Mouse (Mus musculus) stomach, postnatal 0 days (tissue): ENCODE results near the gene Cys1. TPM values are rescaled to one million over a fixed set of nuclear protein-coding genes. Genes with fewer than 3 reads are reported as not detected.

Experiments
- ATAC-seq: fragments of 200-750 bp; cut with Nextera tagmentation; 2 replicates; pipeline ENCODE4 v1.8.0; 2017; ENCODE audit not compliant: low FRiP score, low TSS enrichment
- DNase-seq: peaks from one replicate; pipeline ENCODE4 v3.0.0-alpha.2; 2016; ENCODE audit warnings: low spot score
- H3K27ac ChIP-seq: fragments of 300-500 bp; sonication (generic); replicated peaks from 2 replicates; pipeline ENCODE4 v1.5.1; 2014; ENCODE audit warnings: mild to moderate bottlenecking, control low read depth
- H3K27me3 ChIP-seq: fragments of 300-500 bp; sonication (generic); 2 replicates; pipeline ENCODE4 v1.6.1; 2014; ENCODE audit warnings: low read length; ENCODE audit not compliant: control insufficient read depth, insufficient read depth
- H3K36me3 ChIP-seq: fragments of 300-500 bp; sonication (generic); 2 replicates; pipeline ENCODE4 v1.6.1; 2014; ENCODE audit warnings: low read length, mixed read lengths; ENCODE audit not compliant: control insufficient read depth, insufficient read depth
- H3K4me1 ChIP-seq: fragments of 300-500 bp; sonication (generic); replicated peaks from 2 replicates; pipeline ENCODE4 v1.6.1; 2014; ENCODE audit warnings: antibody characterized with exemption; ENCODE audit not compliant: control insufficient read depth, insufficient read depth
- H3K4me2 ChIP-seq: fragments of 300-500 bp; sonication (generic); replicated peaks from 2 replicates; pipeline ENCODE4 v1.6.1; 2014; ENCODE audit warnings: low read depth, mild to moderate bottlenecking, control low read depth, moderate library complexity
- H3K4me3 ChIP-seq: fragments of 300-500 bp; sonication (generic); 2 replicates; pipeline ENCODE4 v1.5.1; 2014; ENCODE audit warnings: low read depth, low read length, control low read depth
- H3K9ac ChIP-seq: fragments of 300-500 bp; sonication (generic); 2 replicates; pipeline ENCODE4 v1.6.1; 2014; ENCODE audit warnings: mild to moderate bottlenecking, low read length, control low read depth, mixed read lengths
- H3K9me3 ChIP-seq: fragments of 300-500 bp; sonication (generic); 2 replicates; pipeline ENCODE4 v1.6.1; 2016; ENCODE audit warnings: low read length; ENCODE audit not compliant: control insufficient read depth
- CTCF ChIP-seq: IDR thresholded peaks from 2 replicates; pipeline ENCODE4 v1.5.1; 2016; ENCODE audit warnings: antibody characterized with exemption, low read depth, mild to moderate bottlenecking, moderate library complexity
- EP300 ChIP-seq: optimal IDR thresholded peaks from 2 replicates; pipeline ENCODE3; 2016; ENCODE audit warnings: antibody characterized with exemption
- WGBS: fragments of 180-500 bp; shearing (Covaris S2); extraction: QIAGEN DNeasy Blood & Tissue Kit; methylation state at CpG from one replicate; pipeline ENCODE4 v1.1.7; 2014; 5-methylcytosine and 5-hydroxymethylcytosine counted together
- polyA plus RNA-seq: library from polyadenylated mRNA; unstranded; fragments of >200 nt; fragmentation: Nextera tagmentation; extraction: Ambion mirVana; gene quantifications from 2 replicates; pipeline ENCODE4 v1.2.1, GENCODE M21; 2015

Gene Cys1
- polyA plus RNA-seq, 1 experiment from 2014 or later, result 1.4 TPM

DNA sequence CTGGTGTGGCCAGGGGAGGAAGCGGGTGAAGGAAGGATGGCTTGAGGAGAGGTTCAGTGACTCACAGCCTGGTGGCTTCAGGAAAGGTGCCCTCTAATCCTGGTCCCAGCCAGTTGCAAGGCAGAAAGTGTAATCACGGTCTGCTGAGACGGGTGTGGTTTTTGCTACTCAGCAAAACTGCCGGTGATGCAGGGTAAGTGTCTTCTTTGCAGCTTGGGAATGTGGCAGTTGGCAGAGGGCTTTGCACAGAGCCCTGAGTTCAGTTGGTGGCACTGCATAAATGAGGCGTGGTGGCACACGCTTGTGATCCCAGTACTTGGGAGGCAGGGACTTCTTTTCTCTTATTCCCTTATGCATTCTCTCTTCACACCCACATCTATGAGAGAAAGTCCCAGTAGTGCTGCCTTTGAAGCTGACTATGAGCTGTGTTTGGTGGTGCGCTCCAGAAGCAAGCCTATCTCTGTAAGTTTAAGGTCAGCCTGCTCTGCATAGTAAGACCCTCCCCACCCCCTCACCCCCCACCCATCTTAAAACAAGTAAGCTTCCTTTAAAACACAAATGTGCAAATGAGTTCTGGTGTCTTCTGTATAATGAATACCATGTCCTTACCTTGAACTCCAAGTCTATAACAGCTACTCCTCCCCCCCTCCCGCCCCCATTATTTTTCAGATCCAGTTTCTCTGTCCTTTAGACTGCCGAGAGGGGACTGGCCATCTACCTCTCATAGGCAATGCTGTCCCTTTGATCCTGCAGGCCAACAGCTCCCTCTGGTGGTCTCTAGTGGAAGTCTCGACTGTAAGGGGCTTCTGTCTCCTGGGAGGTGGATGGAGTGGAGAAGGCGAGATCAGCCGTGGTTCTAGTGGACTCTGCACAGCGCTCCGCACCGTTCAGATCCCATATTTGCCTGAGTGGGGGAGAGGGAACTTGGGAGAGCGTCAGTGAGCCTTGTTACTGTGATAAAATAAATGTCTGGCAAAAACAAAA lies 15.2 kb upstream of the Cys1 start:
- Histone ChIP-seq H3K9ac (no peak overlapping the region), H3K27ac (no peak overlapping the region), H3K4me3 (no peak overlapping the region), H3K4me1 (no peaks in the 10 kb centered on the region), H3K9me3 (no peaks in the 10 kb centered on the region), H3K27me3 (no peaks in the 10 kb centered on the region), H3K36me3 (no peaks in the 10 kb centered on the region), H3K4me2 (no peak overlapping the region)
- WGBS, result 34% methylated on average over 16 of the region's 16 CpGs
- DNase-seq (peak; percentile 83), ATAC-seq (peak; percentile 87)
- TF ChIP-seq EP300, result no peak
- peak; percentile 96 for TF ChIP-seq CTCF

DNA sequence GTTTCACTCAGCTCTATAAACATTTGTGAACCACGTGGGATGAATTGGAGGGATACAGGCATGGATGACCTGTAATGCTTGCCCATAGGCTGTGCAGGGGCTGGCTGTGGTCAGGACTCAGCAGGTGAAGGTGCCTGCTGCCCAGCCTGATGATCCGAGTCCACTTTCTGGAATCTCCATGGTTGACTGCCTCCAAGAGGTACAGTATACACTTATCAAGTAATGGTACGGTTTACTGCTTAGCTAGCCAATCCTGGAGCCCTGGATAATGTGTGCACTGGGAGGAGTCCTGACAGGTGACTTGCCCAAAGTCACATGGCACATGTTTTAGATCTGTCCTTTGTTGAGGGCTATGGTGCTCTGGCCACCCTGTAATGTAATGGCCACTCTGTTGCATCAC lies 8.7 kb upstream of the Cys1 start:
- no peak for TF ChIP-seq CTCF
- no peak for TF ChIP-seq EP300
- no peak for ATAC-seq
- no peak overlapping the region for H3K9ac ChIP-seq
- no peaks in the 10 kb centered on the region for H3K9me3 ChIP-seq
- H3K4me3 ChIP-seq, result no peak overlapping the region
- no peak overlapping the region for H3K27ac ChIP-seq
- WGBS, result 79% methylated on average over 3 of the region's 3 CpGs
- H3K4me1 ChIP-seq, result no peaks in the 10 kb centered on the region
- H3K27me3 ChIP-seq, result no peaks in the 10 kb centered on the region
- no peak for DNase-seq
- no peaks in the 10 kb centered on the region for H3K36me3 ChIP-seq
- no peak overlapping the region for H3K4me2 ChIP-seq

DNA sequence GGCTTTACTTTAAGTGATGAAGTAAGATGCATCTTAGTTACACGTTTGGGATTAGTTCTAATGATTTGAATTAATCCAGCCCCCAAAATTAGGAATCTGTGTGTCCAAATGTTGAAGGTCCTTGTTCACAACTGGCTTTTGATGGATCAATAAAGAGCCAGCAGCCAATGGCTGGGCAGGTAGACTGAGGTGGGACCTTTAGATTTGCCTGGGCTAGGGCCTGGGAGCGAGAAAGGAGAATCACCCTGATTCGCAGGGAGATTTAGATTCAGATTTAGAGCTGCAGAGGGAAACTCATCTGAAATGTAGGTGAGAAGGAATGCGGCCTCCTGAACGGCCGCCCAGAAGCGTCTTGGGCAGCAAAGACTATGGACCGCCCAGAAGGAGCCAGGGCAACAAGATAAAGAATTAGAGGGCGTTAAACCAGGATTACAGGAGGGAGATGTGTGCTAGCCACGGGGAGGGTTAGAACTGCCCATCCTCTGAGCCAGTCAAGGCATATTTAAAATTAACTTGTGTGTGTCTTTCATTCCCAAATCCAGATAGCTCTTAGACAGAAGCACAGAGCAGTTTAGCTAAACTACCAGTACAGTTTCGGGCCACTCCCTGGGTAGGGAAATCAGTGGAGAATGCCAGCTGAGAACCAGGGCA lies 5.2 kb upstream of the Cys1 start:
- no peaks in the 10 kb centered on the region; the same call in 1 of the 2 replicates for H3K4me1 ChIP-seq
- H3K4me3 ChIP-seq, result no peak overlapping the region
- no peak overlapping the region for H3K27ac ChIP-seq
- ATAC-seq (no peak), DNase-seq (no peak)
- H3K36me3 ChIP-seq, result no peaks in the 10 kb centered on the region
- H3K9ac ChIP-seq, result no peak overlapping the region
- no peaks in the 10 kb centered on the region for H3K9me3 ChIP-seq
- no peaks in the 10 kb centered on the region for H3K27me3 ChIP-seq
- TF ChIP-seq CTCF (no peak), EP300 (no peak)
- WGBS, result 62% methylated on average over 11 of the region's 11 CpGs
- H3K4me2 ChIP-seq, result no peak overlapping the region

DNA sequence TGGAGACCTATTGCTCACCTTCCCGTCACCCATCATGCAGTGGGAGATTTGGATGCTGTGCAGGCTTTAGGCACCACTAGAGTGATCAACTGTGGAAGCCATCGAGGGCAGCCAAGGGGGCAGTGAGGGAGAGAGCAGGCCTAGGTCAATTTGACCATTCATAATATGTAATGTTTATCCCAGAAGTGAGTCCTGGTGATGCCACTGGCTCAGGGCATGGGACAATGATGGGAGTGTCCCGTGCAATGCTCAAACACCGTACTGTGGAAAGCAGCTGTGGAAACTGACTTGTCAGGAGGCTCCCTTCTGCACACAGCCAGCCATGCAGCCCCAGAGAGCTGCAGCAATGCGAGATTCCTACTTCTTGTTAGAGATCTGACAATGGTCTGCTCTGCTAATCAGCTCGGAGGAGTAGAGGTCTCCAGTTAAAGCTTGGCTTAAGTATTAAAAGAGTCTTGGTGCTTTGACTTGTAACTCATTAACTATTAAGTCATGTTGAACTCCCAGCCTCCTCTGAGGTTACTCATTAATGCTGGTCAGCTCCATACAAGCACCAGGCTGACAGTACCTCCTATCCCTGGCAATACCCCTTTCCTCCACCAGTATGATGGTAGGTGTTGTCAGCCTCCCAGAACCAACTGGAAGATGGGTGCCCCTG lies 4.6 kb upstream of the Cys1 start:
- TF ChIP-seq CTCF (no peak), EP300 (no peak)
- 49% methylated on average over 6 of the region's 6 CpGs for WGBS
- ATAC-seq (peak; percentile 62), DNase-seq (no peak)
- no peak overlapping the region for H3K9ac ChIP-seq
- H3K4me1 ChIP-seq, result no peaks in the 10 kb centered on the region; the same call in 1 of the 2 replicates
- H3K27me3 ChIP-seq, result no peaks in the 10 kb centered on the region
- no peak overlapping the region for H3K4me3 ChIP-seq
- no peaks in the 10 kb centered on the region for H3K36me3 ChIP-seq
- no peak overlapping the region for H3K4me2 ChIP-seq
- H3K9me3 ChIP-seq, result no peaks in the 10 kb centered on the region
- H3K27ac ChIP-seq, result no peak overlapping the region

DNA sequence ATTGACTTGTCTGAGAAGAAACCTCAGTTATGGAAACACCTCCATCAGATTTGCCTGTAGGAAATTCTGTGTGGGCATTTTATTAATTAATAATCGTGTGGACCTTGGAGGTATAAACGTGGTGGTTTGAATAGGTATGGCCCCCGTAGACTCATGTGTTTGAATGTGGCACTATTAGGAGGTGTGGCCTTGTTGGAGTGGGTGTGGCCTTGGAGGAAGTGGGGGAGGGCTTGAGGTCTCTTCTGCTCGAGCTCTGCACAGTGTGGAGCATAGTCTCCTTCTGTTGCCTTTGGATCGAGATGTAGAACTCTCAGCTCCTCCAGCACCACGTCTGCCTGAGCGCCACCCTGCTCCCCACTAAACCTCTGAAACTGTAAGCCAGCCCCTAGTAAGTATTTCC lies 1.8 kb upstream of the Cys1 start:
- no peak overlapping the region for H3K9ac ChIP-seq
- DNase-seq (no peak), ATAC-seq (no peak)
- H3K27ac ChIP-seq, result no peak overlapping the region
- H3K4me2 ChIP-seq, result no peak overlapping the region
- H3K4me1 ChIP-seq, result no peaks in the 10 kb centered on the region; the same call in 1 of the 2 replicates
- H3K9me3 ChIP-seq, result no peaks in the 10 kb centered on the region
- no peaks in the 10 kb centered on the region for H3K27me3 ChIP-seq
- TF ChIP-seq CTCF, result no peak
- TF ChIP-seq EP300, result no peak
- H3K4me3 ChIP-seq, result no peak overlapping the region
- no peaks in the 10 kb centered on the region for H3K36me3 ChIP-seq
- 67% methylated on average over 7 of the region's 7 CpGs for WGBS
